9 mouse cellular contexts compared by ENCODE assay signal in genomic region chr5:30950451-30950850, GRCm38 (mm10). TPM values are rescaled to one million over a fixed set of nuclear protein-coding genes. Genes with fewer than 3 reads are reported as not detected.
DNase-seq lines count a peak whose midpoint lies in the region; ATAC-seq and TF ChIP-seq lines count a peak whose summit lies in the region.
"Had no signal": no experiment of that assay in that cellular context is flagged by ENCODE, and none has a peak within 500 bp of the region (broad histone marks: within the 10 kb centered on the region; RNA-seq: fewer than 3 reads in every experiment).

No protein-coding gene starts in this region.

- 63% methylated on average over 4 of the region's 4 CpGs for WGBS in lung, embryonic 16.5 days
- 72% methylated on average over 4 of the region's 4 CpGs for WGBS in embryonic facial prominence, embryonic 11.5 days
- WGBS in hindbrain, postnatal 0 days, result 26% methylated on average over 4 of the region's 4 CpGs
- 67% methylated on average over 4 of the region's 4 CpGs for WGBS in neural tube, embryonic 14.5 days

- H3K4me3 ChIP-seq in lung, embryonic 16.5 days (ENCODE audit: low read length), result peak overlapping the region; percentile 78
- H3K4me3 ChIP-seq in embryonic facial prominence, embryonic 11.5 days (ENCODE audit: low read depth, low read length), result peak overlapping the region; percentile 35
- H3K4me3 ChIP-seq in hindbrain, postnatal 0 days (ENCODE audit: low read length), result peak overlapping the region; percentile 51
- H3K4me3 ChIP-seq in neural tube, embryonic 14.5 days (ENCODE audit: low read depth, low read length), result peak overlapping the region; percentile 45

- peaks cover 24% of the 10 kb centered on the region for H3K36me3 ChIP-seq in lung, embryonic 16.5 days (ENCODE audit: control insufficient read depth, insufficient read depth, low read length)
- peaks cover 7% of the 10 kb centered on the region for H3K36me3 ChIP-seq in embryonic facial prominence, embryonic 11.5 days (replicated peaks; ENCODE audit: control insufficient read depth, insufficient read depth, low read depth, low read length)
- H3K36me3 ChIP-seq in hindbrain, postnatal 0 days (ENCODE audit: insufficient read depth, low read length), result peaks cover 35% of the 10 kb centered on the region
- H3K36me3 ChIP-seq in neural tube, embryonic 14.5 days (ENCODE audit: control insufficient read depth, insufficient read depth, low read length), result peaks cover 32% of the 10 kb centered on the region

- peaks cover 15% of the 10 kb centered on the region for H3K4me1 ChIP-seq in lung, embryonic 16.5 days (replicated peaks; ENCODE audit: control insufficient read depth, insufficient read depth, low read length)
- no peaks in the 10 kb centered on the region for H3K4me1 ChIP-seq in embryonic facial prominence, embryonic 11.5 days (ENCODE audit: control insufficient read depth, insufficient read depth, low read length)
- H3K4me1 ChIP-seq in hindbrain, postnatal 0 days (ENCODE audit: insufficient read depth, low read length), result no peaks in the 10 kb centered on the region
- H3K4me1 ChIP-seq in neural tube, embryonic 14.5 days (ENCODE audit: control insufficient read depth, insufficient read depth, low read length), result 0 out of 2 replicates have a peak, but pooled peaks cover 8% of the 10 kb centered on the region

- no peak for DNase-seq in lung, postnatal 4 days
- no peak for DNase-seq in embryonic facial prominence, embryonic 11.5 days (ENCODE audit: low spot score)
- DNase-seq in hindbrain, postnatal 0 days (ENCODE audit: low spot score), result peak; percentile 17
- DNase-seq in spleen, postnatal 4 days (ENCODE audit: low spot score in 2 of 2), result no peak
- DNase-seq in right cerebral cortex, postnatal 14 days, result no peak
- DNase-seq in testis, postnatal 10 days (ENCODE audit: low spot score), result no peak

- H3K9ac ChIP-seq in lung, embryonic 16.5 days (ENCODE audit: low read length), result peak overlapping the region; percentile 74
- H3K9ac ChIP-seq in embryonic facial prominence, embryonic 11.5 days (replicated peaks; ENCODE audit: low read length), result no peak overlapping the region
- peak overlapping the region; percentile 57 for H3K9ac ChIP-seq in hindbrain, postnatal 0 days (replicated peaks; ENCODE audit: low read length)
- H3K9ac ChIP-seq in neural tube, embryonic 14.5 days (replicated peaks; ENCODE audit: low read depth, low read length), result peak overlapping the region; percentile 43; the same call in 1 of the 2 replicates

- H3K4me2 ChIP-seq in lung, embryonic 16.5 days (ENCODE audit: low read depth, low read length), result peak overlapping the region; percentile 94
- H3K4me2 ChIP-seq in embryonic facial prominence, embryonic 11.5 days (ENCODE audit: low read depth, low read length), result peak overlapping the region; percentile 74
- H3K4me2 ChIP-seq in hindbrain, postnatal 0 days (ENCODE audit: low read depth, low read length), result peak overlapping the region; percentile 86
- H3K4me2 ChIP-seq in neural tube, embryonic 14.5 days (ENCODE audit: low read depth, low read length), result peak overlapping the region; percentile 74

- TF ChIP-seq CTCF in hindbrain, postnatal 0 days (IDR thresholded peaks at IDR 0.05; ENCODE audit: low read depth), result no peak

- peak overlapping the region; percentile 64 for H3K27ac ChIP-seq in lung, embryonic 16.5 days (ENCODE audit: low read length)
- no peak overlapping the region for H3K27ac ChIP-seq in embryonic facial prominence, embryonic 11.5 days (replicated peaks; ENCODE audit: low read depth, low read length)
- H3K27ac ChIP-seq in hindbrain, postnatal 0 days, result peak overlapping the region; percentile 79
- H3K27ac ChIP-seq in neural tube, embryonic 14.5 days (ENCODE audit: low read depth, low read length), result no peak overlapping the region

- no peaks in the 10 kb centered on the region for H3K9me3 ChIP-seq in lung, embryonic 16.5 days (ENCODE audit: control insufficient read depth, low read length)
- H3K9me3 ChIP-seq in embryonic facial prominence, embryonic 11.5 days (replicated peaks; ENCODE audit: control insufficient read depth, low read length), result no peaks in the 10 kb centered on the region
- no peaks in the 10 kb centered on the region for H3K9me3 ChIP-seq in hindbrain, postnatal 0 days (ENCODE audit: low read length)
- no peaks in the 10 kb centered on the region for H3K9me3 ChIP-seq in neural tube, embryonic 14.5 days (ENCODE audit: control insufficient read depth, low read length)

- no peaks in the 10 kb centered on the region for H3K27me3 ChIP-seq in lung, embryonic 16.5 days (ENCODE audit: control insufficient read depth, insufficient read depth, low read depth, low read length)
- peaks cover under 1% of the 10 kb centered on the region for H3K27me3 ChIP-seq in embryonic facial prominence, embryonic 11.5 days (ENCODE audit: control insufficient read depth, insufficient read depth, low read length)
- no peaks in the 10 kb centered on the region for H3K27me3 ChIP-seq in hindbrain, postnatal 0 days (ENCODE audit: insufficient read depth, low read length)
- no peaks in the 10 kb centered on the region for H3K27me3 ChIP-seq in neural tube, embryonic 14.5 days (ENCODE audit: control insufficient read depth, insufficient read depth, low read length)

- peak; percentile 0; the same call in 1 of the 2 replicates for ATAC-seq in lung, embryonic 16.5 days (ENCODE audit: low read depth)
- ATAC-seq in embryonic facial prominence, embryonic 11.5 days (replicated peaks; ENCODE audit: insufficient number of reproducible peaks, low FRiP score, low TSS enrichment, low read depth), result peak; percentile 12; the same call in 1 of the 2 replicates
- ATAC-seq in hindbrain, postnatal 0 days, result no peak
- no peak for ATAC-seq in neural tube, embryonic 14.5 days (ENCODE audit: low read depth)

RNA-seq across cellular contexts. Expression of gene Cgref1, which starts 5.1 kb away (rescaled TPM):
- 2.1 and 3.3 TPM in 2 replicates for polyA plus RNA-seq in lung, embryonic 16.5 days (2015; fragmentation: Nextera tagmentation; extraction: Ambion mirVana)
- 3.7 and 4.4 TPM in 2 replicates for polyA plus RNA-seq in embryonic facial prominence, embryonic 11.5 days (2014; fragmentation: Nextera tagmentation; extraction: Ambion mirVana)
- total RNA-seq in hindbrain, postnatal 0 days (2014; rRNA removed), result 114 and 153 TPM in 2 replicates
- polyA plus RNA-seq in hindbrain, postnatal 0 days (2015; fragmentation: Nextera tagmentation; extraction: Ambion mirVana), result 77.4 and 88.0 TPM in 2 replicates
- polyA plus RNA-seq in neural tube, embryonic 14.5 days (2014; fragmentation: Nextera tagmentation; extraction: Ambion mirVana), result 60.9 and 76.4 TPM in 2 replicates
- total RNA-seq: common myeloid progenitor, adult 5-6 weeks had no signal

RNA-seq across cellular contexts. Expression of gene Preb, which starts 9.7 kb away (rescaled TPM):
- polyA plus RNA-seq in lung, embryonic 16.5 days (2015; fragmentation: Nextera tagmentation; extraction: Ambion mirVana), result 125 and 129 TPM in 2 replicates
- polyA plus RNA-seq in embryonic facial prominence, embryonic 11.5 days (2014; fragmentation: Nextera tagmentation; extraction: Ambion mirVana), result 88.2 and 95.1 TPM in 2 replicates
- 43.7 and 49.6 TPM in 2 replicates for total RNA-seq in hindbrain, postnatal 0 days (2014; rRNA removed)
- polyA plus RNA-seq in hindbrain, postnatal 0 days (2015; fragmentation: Nextera tagmentation; extraction: Ambion mirVana), result 104 and 106 TPM in 2 replicates
- 72.4 and 80.0 TPM in 2 replicates for polyA plus RNA-seq in neural tube, embryonic 14.5 days (2014; fragmentation: Nextera tagmentation; extraction: Ambion mirVana)

RNA-seq across cellular contexts. Expression of gene Tcf23, which starts 18.0 kb away (rescaled TPM):
- polyA plus RNA-seq in lung, embryonic 16.5 days (2015; fragmentation: Nextera tagmentation; extraction: Ambion mirVana), result 0.21 and 0.40 TPM in 2 replicates
- polyA plus RNA-seq in embryonic facial prominence, embryonic 11.5 days (2014; fragmentation: Nextera tagmentation; extraction: Ambion mirVana), result not detected in 2 replicates
- total RNA-seq in hindbrain, postnatal 0 days (2014; rRNA removed), result 0.04 TPM in 1 of 2 replicates, not detected in the other
- polyA plus RNA-seq in hindbrain, postnatal 0 days (2015; fragmentation: Nextera tagmentation; extraction: Ambion mirVana), result 0.06 TPM in 1 of 2 replicates, not detected in the other
- polyA plus RNA-seq in neural tube, embryonic 14.5 days (2014; fragmentation: Nextera tagmentation; extraction: Ambion mirVana), result not detected in 2 replicates
- total RNA-seq: common myeloid progenitor, adult 5-6 weeks had no signal

RNA-seq across cellular contexts. Expression of gene Khk, which starts 29.2 kb away (rescaled TPM):
- 13.2 and 15.0 TPM in 2 replicates for polyA plus RNA-seq in lung, embryonic 16.5 days (2015; fragmentation: Nextera tagmentation; extraction: Ambion mirVana)
- 9.2 and 9.9 TPM in 2 replicates for polyA plus RNA-seq in embryonic facial prominence, embryonic 11.5 days (2014; fragmentation: Nextera tagmentation; extraction: Ambion mirVana)
- 3.0 and 14.6 TPM in 2 replicates for total RNA-seq in hindbrain, postnatal 0 days (2014; rRNA removed)
- polyA plus RNA-seq in hindbrain, postnatal 0 days (2015; fragmentation: Nextera tagmentation; extraction: Ambion mirVana), result 16.5 and 17.4 TPM in 2 replicates
- 8.3 and 10.4 TPM in 2 replicates for polyA plus RNA-seq in neural tube, embryonic 14.5 days (2014; fragmentation: Nextera tagmentation; extraction: Ambion mirVana)

RNA-seq across cellular contexts. Expression of gene Emilin1, which starts 37.2 kb away (rescaled TPM):
- 212 and 225 TPM in 2 replicates for polyA plus RNA-seq in lung, embryonic 16.5 days (2015; fragmentation: Nextera tagmentation; extraction: Ambion mirVana)
- polyA plus RNA-seq in embryonic facial prominence, embryonic 11.5 days (2014; fragmentation: Nextera tagmentation; extraction: Ambion mirVana), result 79.7 and 95.4 TPM in 2 replicates
- 8.1 and 9.3 TPM in 2 replicates for total RNA-seq in hindbrain, postnatal 0 days (2014; rRNA removed)
- 10.3 and 10.5 TPM in 2 replicates for polyA plus RNA-seq in hindbrain, postnatal 0 days (2015; fragmentation: Nextera tagmentation; extraction: Ambion mirVana)
- polyA plus RNA-seq in neural tube, embryonic 14.5 days (2014; fragmentation: Nextera tagmentation; extraction: Ambion mirVana), result 3.5 and 22.9 TPM in 2 replicates

Comparison
In these comparisons a context has a peak if more than half of its experiments do, and no peak if none do; other contexts are left out.
1. ATAC-seq: peak in lung, embryonic 16.5 days (single experiment) and embryonic facial prominence, embryonic 11.5 days (single experiment); none in hindbrain, postnatal 0 days (single experiment) and neural tube, embryonic 14.5 days (single experiment).
2. H3K27ac ChIP-seq: peak in lung, embryonic 16.5 days (single experiment) and hindbrain, postnatal 0 days (single experiment); none in embryonic facial prominence, embryonic 11.5 days (single experiment) and neural tube, embryonic 14.5 days (single experiment).
3. RNA of gene Cgref1, which starts 5.1 kb away (polyA plus RNA-seq): 77.4 to 88.0 TPM in hindbrain, postnatal 0 days and 60.9 to 76.4 TPM in neural tube, embryonic 14.5 days; 3.7 to 4.4 TPM in embryonic facial prominence, embryonic 11.5 days and 2.1 to 3.3 TPM in lung, embryonic 16.5 days; every median in the first group is over 10 times any median in the second.
4. Peak in every context shown above with its lines, with median percentiles within 50 percentile points of each other: H3K4me2 ChIP-seq and H3K4me3 ChIP-seq.